Mouse (Mus musculus) cerebellum, adult 18-20 months (tissue): ENCODE measurements around the gene Wdhd1.
"Not testable (repeated sequence)": the region's sequence is repeated elsewhere in the genome, so short reads cannot be mapped to it uniquely, and the experiment has no call there.

Source experiments
- DNase-seq, 2 experiments: peaks; one replicate each; pipeline ENCODE4 v3.0.0; 2021

Wdhd1 gene

DNA sequence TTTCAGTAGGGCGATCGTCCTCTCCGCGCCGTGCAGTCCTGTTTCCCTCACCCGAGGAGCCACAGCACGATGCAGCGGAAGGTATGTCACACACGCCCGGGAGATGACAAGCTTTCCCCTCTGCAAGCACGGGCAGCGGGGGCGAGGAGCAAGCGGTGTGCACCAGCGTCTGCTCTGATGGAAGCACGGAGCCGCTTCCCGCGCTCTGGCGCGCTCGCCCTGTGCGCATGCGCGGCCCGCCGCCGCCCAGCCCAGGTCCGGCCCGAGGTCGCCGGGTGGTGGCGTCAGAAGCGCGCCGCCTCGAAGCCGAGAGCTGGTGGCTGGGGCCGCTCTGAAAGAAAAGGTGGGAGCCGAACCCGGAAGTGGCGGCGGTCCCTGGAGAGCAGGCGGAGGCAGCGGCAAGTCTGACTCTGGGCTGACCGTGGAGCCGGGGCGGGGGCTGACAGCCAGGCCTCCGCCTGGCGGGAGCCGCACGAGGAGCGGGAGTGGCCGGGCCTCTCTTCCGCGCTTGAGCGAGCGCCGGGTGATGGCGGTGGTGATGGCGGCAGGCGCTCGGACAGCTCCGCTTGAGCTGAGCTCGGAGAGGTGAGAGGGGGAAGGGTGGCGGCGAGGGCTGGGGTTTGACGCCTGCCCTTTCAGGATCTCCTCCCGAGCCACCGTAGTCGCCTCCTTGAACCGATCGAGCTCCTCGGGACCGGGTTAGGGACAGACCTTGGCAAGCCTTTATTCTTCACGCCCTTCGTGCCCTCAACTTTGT, at the start of gene Wdhd1, which contains the start of gene Socs4:
Wdhd1 (minus strand) TSS at position 221 of the 757 bp plus-strand sequence.
Socs4 (plus strand) TSS at position 295 of the 757 bp plus-strand sequence.
- peak; percentile 95 to 98 for DNase-seq

DNA sequence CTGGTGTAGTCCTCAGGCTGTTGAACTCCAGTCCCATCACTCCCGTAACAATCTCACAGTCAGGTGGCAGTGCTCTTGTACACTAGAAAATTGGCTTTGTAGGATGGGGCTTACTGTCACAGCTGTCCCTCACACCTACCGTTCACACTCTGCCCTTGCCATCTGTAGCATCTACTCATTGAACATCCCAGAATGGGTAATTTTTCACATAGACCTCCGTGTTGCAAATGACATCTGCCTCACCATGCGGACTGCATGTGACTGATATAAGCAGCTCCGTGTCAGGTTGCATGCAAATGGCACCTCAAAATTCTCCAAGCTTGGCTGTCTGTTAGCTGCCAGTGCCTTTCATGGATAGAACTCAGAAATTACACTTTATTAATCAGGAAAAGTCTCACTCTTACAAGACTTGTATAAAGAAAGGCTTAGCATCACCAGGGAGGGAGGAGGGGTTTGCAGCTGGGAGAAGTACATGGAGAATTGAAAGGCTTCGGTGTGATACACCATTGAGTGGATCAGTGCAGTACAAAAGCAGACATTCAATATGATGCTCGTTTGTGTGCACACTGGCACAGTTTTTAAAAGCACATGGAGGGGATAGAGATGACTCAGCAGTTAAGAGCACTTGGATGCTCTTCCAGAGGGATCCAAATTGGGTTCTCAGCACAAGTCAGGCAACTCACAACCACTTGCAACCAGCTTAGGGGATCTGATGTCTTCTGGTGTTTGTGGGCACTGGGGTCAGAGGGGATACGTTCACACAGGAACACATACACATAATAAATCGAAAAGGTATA, 49.5 kb upstream of the Wdhd1 start:
- DNase-seq, result no peak

DNA sequence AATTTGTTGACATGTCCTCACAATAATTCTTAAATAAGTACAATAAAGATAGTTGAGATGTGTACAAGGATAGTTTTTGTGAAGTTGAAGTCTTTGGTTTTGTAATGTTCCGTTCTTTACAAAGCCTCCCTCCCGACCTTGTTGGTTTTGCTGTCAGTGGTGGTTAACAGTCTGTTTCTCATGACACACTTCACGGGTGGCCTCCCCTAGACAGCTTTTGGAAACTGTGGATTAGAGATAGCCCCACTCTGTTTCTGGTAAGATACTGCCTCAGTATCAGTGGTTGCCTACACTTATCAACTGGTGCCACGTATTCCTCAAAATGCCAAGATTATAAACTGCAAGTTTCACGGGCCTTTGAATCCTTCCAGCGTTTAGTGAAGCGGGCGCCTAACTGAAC, 44.9 kb upstream of the Wdhd1 start:
- DNase-seq, result not testable (repeated sequence)

DNA sequence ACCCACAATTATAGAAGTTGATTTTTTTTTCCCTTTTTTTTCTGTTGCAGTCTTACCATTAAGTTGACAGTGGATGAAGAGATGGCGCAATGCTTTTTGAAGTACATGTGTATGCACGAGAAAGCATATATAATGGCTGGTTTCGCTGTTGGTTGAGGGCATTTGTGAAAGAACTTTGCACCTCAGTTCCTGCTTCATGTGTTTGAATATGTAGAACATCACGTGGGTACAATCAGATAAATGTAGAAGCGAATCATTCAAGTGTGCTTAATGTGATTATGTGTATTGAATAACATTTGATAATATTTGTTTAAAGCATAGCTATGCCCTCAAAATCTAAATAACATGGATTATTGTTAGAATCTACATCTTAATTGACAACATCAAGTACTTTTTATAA, 42.7 kb upstream of the Wdhd1 start:
- DNase-seq, result no peak

DNA sequence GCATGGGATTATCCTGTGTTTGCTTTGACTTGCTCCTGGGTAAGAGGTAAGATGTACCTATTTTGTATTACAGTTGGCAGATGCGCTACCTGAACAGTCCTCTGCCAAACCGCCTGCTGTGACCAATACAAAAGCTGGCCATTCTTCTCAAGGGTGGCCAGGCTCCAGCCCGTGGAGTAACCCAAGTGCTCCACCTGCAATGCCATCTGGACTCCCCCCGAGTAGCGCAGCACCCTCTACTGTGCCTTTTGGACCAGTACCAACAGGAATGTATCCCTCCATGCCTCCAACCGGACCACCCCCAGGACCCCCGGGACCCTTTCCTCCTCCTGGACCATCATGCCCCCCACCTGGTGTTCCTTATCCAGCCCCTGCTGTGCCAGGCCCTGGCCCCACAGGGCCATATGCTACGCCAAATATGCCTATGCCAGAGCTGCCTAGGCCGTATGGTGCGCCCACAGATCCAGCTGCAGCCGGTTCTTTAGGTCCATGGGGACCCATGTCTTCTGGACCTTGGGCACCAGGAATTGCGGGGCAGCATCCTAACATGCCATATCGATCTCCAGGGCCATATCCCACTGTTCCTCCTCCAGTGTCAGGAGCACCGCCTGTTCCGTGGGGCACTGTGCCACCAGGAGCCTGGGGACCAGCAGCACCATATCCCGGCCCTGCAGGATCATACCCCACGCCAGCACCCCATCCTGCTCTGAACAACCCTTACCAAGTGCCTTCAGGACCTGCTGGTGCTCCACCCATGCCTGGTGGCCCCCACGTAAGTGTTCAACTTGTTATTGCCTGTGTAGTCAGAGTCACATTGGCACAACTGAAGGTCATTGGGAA, 33.9 kb upstream of the Wdhd1 start:
- peak; percentile 88 to 89 for DNase-seq

DNA sequence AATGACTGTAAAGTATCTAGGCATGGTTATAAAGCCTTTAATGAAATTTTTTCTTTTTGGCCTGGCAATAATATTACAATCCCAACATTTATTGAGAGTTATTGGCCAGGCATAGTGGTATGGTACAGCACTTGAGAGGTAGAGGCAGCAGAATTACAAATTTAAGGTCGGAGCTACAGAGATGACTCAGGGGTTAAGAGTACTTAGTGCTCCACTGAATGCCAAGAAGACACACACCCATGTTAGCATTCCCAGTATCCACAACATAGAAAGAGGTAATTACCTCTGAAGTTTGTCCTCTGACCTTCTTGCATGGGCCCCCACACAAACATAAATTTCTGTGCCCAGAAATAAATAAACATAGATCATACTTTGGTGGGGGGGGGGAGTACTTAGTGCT, 32.4 kb upstream of the Wdhd1 start:
- no peak for DNase-seq

DNA sequence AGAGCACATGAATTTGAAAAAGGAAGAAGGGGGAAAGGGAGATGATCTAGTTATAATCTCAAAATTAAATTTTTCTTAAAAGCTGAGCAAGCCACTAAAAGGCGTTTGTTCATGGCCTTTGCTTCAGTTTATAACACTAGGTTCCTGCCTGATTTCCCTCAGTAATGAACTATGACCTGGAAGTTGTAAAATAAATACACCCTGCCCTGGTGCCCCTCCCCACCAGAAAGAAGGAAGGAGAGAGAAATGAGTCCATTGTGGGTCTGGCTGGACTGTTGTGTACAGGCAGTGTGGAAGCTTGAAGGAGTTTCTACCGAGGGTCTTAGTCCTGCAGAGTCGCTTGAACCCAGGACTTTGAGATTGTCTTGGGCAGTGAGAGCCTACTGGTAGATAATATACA, 31.0 kb upstream of the Wdhd1 start:
- no peak for DNase-seq

DNA sequence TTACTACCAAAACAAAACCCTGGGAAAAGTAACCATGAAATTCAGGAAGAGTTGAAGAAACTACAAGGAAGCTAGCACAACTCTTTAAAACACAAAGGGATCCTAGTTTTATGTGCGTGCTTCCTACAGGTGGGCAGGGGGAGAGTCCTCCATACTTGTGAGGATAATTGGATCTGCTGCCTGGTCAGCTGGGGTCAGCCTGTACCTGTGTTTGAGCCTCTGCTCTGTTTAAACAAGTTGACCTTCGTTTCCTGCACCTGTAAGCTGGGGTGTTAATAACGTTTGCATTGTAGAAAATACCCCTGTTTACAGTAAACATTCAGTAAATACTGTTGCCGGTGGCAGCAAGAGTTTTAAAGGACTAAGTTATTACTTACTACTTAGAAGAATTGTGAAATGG, 29.3 kb upstream of the Wdhd1 start:
- DNase-seq, result no peak

DNA sequence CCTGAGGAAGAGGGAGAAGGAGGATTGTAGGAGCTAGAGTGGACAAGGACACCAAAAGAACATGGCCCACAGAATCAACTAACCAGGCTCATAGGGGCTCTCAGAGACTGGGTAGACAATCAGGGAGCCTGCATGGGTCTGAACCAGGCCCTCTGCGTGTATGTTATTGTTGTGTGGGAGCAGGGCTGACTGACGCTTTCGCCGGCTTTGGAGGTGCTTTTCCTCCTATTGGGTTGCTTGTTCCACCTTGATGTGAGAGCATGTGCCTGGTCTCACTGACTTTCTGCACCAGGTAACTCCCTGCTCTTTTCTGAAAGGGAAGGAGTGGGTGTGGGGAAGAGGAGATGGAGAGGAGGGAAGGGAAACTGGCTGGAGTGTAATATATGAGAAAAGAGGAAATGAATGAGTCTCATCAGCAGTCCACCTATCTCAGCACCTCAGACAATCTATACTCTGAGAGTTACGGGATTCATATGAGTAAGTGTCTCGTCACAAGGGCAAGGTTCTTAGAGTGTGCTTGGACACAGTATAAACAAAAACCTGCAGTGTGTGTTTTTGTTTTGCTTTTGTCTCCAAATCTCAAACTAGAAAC, 28.3 kb upstream of the Wdhd1 start:
- DNase-seq, result no peak

DNA sequence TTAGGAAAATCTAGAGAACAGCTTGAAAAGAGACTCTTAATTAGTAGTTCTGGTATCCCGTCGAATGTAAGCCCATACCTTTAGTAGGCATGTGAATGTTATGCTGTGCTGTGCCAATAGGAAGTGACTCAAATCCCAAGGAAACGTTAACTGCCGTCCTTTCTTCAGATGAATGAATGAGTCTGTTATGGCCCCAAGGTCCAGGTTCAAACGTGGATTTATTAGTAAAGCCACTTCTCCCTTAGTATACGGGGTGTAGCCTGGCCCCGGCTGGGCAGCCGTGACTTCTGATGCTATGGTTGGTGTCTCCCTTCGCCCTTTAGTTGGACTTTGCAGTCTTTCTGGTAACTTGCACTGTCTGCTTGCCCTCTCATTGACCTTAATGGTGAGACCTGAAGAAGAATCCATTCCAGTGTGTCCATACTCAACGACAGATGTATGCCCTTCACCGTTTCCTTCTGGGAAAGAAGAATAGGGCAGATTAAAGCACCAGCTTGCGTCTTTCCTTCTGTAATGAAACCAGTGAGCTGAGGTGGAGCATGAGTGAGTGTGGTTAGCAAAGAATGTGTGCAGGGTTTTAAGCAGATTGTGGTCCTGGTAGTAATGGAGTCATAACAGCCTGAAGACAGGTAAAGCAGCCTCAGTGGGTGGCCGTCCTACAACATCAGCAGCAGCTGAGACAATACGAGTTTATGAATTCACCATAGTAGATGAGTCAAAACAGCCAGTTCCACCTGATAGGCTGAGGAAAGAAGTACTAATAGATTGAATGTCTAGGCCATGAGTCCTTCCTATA, 26.4 kb upstream of the Wdhd1 start:
- DNase-seq, result no peak

DNA sequence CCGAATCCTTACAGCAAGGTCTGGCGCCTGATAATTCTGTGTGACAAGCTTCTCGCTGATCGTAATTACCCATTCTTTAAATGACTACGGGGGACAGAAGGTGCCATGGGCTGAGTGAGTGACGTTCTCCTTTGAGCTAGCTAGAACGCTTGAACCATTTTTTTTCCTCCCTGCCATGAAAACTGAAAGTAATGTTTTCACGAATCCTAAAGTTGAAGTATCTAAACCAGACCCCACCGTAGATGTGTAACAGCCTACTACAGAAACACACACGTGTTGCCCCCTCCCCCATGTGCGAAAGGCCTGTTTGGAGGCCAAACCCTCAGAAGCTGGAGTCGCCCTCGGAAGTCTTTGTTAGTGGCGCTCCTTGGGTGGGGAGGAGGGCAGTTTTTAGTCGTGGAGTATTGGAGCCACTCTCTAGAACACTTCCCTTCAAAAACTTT, 22.2 kb upstream of the Wdhd1 start:
- no peak for DNase-seq

DNA sequence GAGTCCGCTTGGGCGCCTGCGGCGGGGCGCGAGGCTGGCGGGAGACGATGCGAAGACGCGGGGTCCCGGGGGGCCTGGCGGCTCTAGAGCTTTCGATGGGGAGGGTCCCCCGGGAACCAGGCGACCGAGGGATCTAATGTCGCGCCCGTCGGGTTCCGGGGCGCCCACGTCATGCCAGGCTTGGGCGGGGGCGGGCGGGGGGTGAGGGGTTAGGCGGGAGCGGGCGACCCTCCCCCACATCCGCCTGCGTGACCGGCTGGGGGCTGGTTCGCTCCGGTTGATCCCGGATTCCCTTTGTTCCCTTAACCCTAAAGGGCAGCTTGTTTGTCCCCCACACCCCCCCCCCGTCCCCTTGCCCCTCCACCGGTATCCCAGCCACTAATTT, 21.7 kb upstream of the Wdhd1 start:
- no peak for DNase-seq

DNA sequence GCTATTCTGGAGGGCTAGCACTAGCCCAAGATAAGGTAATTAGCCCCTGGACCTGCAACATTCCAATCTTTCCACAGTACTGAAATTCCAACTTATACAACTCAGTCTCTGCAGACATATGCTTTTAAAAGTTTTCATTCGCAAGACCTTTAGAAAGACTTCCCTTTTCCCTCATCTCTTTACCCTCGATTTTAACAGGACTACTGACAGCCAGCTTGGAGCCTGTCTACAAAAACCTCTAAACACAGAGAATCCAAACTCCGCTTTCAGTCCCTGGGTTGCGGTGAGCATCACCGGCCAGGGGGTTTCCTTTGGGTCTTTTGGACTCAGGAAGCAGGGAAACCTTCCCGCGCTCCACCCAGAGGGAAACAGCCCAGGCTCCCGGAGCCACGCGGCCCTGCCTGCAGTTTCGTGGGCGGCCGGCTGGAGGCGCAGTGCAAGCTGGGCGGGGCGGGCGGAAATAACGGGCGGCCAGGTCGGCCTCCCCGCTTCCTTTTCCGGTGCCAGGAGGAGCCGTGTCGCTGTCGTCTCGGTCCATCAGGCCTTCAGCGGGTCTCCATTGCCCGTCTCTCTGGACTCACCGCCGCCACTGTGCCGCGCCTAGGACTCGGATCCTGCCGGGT, 21.2 kb upstream of the Wdhd1 start, which contains the start of gene Mapk1ip1l:
Mapk1ip1l (plus strand) TSS at position 482 of the 623 bp plus-strand sequence.
- DNase-seq, result peak; percentile 88 to 95

DNA sequence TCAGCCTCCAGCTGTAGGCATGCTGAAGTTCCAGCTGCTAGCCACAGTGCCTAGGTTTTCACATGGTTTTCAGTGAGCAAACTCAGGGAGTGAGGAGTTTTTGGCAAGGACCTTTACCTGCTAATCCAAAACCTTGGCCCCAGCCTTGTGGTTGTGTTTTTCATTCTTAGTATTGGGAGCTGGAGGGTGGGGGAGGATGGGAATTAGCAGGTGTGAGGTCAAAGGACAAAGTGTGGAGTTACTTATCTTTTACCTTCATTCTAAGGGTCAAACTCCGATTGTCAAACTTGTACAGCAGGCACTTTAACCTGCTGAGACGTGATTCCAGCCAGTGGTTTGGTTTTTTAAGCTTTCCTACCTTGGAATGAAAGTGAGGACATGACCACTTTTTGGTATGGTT, 19.6 kb upstream of the Wdhd1 start:
- DNase-seq, result no peak

DNA sequence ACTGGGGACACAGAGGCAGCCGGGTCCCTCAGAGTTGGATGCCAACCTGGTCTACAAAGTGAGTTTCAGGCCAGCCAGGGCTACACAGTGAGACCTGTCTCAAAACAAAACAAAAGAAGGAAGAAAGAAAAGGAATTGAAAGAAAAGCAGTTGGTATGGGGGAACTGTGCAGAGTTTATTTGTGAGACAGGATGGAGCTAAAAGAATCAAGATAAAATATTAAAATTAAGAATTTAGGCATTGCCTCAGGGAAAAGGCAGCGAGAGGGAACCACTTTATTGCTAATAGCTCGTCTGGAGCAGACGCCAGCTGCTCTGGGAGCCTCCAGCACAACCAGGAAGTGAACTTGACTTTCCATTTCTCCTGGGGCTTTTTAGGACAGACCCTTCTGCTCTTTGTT, 17.5 kb upstream of the Wdhd1 start:
- DNase-seq, result no peak

DNA sequence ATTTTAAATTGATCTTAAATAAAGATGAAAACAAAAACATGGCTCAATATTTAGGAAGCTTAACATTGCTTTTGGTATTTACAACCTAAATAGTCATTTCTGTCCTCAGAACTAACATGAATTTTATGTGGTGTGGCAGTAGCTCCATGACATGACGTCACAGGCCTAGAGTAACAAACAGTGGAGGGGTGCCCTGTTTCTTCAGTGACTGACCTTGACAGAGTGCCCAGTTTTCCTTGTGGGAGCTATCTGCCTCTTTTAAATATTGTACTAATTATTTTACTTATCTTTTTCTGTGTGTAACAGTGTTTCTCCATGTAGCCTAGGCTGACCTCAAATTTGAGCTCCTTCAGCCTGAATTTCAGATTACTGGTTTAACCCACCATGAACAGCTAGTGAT, 15.1 kb upstream of the Wdhd1 start:
- no peak for DNase-seq

DNA sequence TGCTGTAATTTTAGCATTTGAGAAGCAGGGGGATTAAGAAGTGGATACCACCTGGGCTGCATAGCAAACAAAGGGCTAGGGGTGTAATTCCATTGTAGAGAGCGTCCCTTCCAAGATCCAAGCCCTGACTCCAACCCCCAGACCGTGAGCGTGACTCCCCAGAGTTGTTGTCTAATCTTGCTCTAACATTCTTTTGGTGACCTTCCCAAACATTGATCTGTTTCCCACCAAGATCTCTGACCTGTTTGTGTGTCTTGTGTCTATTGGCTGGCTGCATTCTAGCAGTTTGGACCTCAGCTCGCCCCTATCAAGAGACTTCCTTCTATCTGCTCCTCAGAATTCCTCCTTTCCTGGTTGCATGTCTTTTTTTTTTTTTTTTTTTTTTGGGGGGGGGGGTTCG, 10.4 kb upstream of the Wdhd1 start:
- DNase-seq, result no peak

DNA sequence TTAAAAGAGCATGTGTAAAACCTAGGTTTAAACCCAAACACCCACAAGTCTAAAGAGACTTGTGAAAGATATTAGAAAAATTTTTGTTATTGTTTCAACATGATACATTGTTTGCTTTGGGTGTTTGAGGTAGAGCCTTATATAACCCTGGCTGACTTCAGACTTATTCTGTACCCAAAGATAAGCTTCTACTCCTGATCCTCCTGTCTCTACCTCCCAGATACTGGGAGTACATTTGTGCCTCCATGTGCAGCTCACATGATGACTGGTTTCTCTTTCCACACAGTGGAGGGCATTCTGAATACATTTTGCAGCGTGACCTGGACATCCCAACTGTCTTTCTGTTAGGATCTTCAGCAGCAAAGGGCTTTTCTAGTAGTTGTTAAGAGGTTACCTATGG, 9.6 kb upstream of the Wdhd1 start:
- DNase-seq, result no peak

DNA sequence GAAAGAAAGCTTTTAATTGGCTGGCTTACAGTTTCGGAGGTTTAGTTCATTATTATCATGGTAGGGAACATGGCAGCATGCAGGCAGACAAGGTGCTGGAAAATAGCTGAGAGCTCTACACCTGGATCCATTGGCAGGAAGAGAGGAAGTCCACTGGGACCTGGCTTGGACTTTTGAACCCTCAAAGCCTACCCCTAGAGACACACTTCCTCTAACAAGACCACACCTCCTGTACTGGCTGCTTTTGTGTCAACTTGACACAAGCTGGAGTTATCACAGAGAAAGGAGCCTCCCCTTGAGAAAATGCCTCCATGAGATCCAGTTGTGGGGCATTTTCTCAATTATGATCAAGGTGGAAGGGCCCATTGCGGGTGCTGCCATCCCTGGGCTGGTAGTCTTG, 8.6 kb upstream of the Wdhd1 start:
- no peak for DNase-seq

DNA sequence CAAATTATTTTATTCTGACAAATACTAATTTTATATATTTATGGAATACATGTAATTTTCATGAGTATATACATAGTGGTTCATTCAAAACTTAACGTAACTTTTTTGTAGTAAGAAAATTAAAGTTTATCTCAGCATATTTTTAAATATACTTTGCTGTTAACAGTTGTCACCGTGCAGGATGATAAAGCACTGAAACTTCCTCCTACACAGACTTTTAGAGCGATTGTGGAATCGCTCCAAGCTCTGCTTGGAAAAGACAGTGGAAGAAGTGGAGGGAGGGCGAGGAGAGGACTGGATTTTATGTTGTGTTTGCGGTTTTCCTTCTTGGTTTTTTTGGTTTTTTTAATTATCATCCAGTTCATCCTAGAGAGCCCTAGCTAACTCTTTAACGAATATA, 6.9 kb upstream of the Wdhd1 start:
- no peak for DNase-seq

DNA sequence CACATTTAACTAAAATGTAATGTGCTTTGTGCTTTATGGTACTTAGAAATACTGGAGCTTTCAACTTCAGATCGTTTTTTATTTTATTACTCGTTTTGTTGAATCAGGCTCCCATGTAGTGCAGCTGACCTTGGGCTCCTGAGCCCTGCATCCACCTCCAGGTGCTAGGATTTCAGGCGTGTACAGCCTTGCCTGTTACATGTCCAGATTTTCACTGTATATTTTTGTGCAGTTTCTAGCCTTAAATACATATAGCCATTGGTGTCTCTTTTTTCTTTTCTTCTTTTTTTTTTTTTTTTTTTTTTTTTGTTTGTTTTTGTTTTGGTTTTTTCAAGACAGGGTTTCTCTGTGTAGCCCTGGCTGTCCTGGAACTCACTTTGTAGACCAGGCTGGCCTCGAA, 4.9 kb upstream of the Wdhd1 start:
- no peak for DNase-seq

DNA sequence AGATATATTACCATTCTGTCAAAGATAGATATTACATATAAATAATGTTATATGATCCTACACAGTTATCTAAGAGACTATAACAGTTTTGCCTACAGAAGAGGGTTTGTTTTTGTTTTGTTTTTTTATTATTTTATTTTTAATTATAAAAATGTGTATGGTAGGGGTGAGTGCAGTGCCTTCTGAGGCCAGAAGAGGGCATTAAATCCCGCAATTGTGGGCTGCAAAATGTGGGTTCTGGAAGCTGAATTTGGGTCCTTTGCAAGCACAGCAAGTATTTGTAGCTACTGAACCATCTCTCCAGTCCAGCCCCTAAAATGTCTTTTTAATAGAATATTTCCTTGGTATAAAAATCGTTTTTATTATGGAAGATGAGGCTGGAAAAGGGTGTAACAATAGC, 2.4 kb upstream of the Wdhd1 start:
- no peak for DNase-seq
